Mouse (Mus musculus): ENCODE measurements around the gene Vmn1r211. TPM values are rescaled to one million over a fixed set of nuclear protein-coding genes. Genes with fewer than 3 reads are reported as not detected.
"Not testable (repeated sequence)": the region's sequence is repeated elsewhere in the genome, so short reads cannot be mapped to it uniquely, and the experiment has no call there.

The Vmn1r211 gene
- total RNA-seq (2015) (not detected in 2 replicates), total RNA-seq (2017) (not detected in 2 replicates)

DNA sequence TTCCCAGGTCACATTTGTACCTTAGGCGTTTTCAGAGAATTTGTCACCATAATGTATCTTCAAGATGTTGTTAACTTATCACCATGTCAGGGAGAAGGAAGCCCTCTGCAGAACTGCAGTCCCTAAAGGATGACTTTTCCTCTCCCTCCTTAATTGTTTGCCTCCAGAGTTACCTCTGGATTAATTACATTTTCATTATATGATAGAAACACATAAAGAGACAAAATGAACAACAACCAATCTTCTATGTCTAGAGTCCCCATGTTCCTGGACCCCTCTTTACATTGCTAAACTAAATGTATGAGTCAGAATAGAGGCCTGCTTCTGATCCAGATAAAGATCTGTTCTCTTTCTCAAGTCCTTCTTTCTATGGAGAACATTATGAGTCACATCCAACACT lies at the start of gene Vmn1r211:
TSS of gene Vmn1r211 (minus strand) at position 101 of the 400 bp plus-strand sequence.
- no peak for ATAC-seq (replicated peaks; ENCODE audit: poor library complexity)

DNA sequence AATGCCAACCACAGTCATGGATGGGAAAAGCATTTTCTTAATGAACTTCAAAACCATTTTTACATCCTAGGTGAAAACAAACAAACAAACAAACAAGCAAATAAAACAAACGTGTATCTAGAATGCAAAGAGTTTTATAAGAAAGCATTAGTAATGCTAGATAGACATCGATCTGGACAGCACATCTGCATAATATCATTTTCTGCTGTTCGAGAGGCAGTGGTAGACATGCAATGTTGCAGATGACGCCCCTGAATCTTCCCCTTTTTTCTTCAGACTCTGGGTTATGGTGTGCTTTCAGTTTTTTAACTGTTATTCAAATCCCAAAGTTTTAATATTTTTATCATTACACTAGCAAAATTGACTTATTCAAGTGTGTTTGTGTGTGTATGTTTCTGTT lies 26.7 kb upstream of the Vmn1r211 start, which contains the start of gene Vmn1r212:
TSS of gene Vmn1r212 (minus strand) at position 101 of the 400 bp plus-strand sequence.
- no peak for ATAC-seq (replicated peaks; ENCODE audit: poor library complexity)

DNA sequence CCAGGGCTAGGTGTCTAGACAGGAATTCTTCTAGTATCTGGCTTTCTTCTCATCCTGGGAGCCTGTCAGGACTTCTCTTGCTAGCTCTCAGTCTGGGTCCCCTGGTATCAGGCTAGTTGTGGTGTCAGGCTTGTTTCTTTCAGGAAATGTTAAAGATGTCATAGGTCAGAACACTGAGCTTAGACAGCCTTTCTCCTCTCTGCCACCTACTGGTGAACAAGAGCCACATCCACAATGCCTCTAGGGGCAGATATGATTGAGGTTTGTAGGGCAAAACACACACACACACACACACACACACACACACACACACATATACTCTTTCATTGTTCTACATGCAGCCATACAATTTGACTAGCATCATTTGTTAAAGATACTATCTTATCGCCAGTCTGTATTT lies 21.9 kb upstream of the Vmn1r211 start:
- no peak for ATAC-seq (replicated peaks; ENCODE audit: poor library complexity)

DNA sequence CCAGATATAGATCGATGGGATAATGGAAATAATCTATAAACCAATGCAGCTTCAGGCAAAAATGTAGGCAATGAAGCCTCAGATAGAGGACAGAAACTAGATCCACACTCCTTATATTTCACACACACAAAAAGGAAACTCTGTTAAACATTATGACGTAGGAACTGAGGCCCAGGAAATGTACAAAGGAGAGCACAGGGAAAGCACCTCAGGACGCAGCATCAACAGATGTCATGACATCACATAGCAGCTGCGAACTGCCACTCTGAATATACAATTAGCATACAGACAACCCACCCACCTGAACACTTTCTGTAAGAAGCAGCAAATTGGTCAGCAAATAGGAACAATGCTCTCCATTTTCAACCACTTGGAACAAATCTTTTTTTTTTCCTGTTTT lies 2.6 kb downstream of the Vmn1r211 start:
- no peak for ATAC-seq (replicated peaks; ENCODE audit: poor library complexity)

DNA sequence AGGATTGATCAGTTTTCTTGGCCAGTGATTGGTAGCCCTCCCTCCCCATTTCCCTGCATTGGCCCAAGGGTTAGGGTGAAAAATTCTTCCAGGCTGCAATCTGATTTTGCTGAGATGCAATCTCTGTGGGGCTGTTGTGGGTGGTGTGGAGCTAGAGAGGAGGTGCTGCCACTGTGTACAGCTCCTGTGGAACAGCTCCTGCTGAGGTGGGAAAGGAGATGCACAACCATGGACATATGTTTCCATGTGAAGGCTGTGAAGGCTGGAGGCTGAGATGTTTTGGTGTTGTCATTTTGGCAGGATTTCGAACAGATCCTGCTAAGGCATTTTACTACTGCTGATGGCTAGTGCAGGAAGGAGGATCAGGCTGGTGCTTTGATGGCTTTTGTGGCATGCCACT lies 10.6 kb downstream of the Vmn1r211 start:
- ATAC-seq (replicated peaks; ENCODE audit: poor library complexity) = no peak

DNA sequence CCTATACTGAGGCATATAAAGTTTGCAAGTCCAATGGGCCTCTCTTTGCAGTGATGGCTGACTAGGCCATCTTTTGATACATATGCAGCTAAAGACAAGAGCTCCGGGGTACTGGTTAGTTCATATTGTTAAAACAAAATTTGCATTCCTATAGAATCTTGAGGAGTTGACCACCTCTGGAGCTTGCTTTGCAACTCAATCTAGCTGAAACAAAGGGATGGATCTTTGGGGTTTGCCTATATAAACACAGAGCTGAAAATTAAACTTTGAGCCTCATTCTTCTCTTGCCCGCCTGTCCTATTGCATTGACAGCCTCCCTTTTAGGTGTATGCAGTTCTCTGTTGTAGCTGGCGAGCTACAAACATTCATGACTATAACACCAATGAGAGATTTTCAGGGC lies 13.1 kb downstream of the Vmn1r211 start:
- ATAC-seq (replicated peaks; ENCODE audit: poor library complexity) = not testable (repeated sequence)

DNA sequence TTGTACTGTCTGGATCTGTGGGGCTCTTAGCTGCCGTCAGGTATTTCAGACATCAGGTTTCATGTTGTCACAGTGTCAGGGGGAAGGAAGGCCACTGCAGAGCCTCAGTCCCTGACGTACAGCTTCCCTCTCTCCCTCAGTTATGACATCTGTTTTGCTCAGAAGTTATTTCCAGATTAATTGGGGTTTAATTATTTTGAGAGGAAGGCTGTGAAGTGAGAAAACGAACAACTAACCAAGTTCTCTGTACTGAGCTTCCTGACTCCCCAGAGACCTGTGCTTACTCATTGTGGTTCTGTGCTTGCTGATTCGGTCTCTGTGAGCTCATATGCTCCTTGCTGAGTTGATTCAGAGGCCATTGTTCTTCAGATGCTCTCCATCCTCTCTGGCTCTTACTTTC lies 26.1 kb downstream of the Vmn1r211 start, which contains the start of gene Vmn1r210:
TSS of gene Vmn1r210 (minus strand) at position 101 of the 400 bp plus-strand sequence.
- no peak for ATAC-seq (replicated peaks; ENCODE audit: poor library complexity)

DNA sequence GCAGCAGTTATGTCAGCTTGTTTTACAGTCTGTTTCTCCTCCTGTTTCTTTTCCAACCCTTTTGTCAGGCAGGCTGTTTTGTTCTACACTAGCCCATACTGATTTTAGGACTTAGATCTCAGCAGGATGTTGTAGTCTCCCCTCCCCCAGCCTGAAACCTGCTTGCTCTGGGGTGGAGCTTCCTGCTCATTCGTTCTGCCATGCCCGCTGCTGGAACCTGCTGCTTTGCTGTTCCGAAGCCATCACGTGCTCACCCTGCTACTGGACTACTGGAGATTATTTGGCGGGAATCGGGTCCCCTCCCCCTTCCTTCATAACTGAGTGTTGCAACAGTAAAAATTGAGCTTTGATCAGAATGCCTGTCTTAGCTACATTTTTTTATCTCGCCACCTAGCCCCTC lies 28.0 kb downstream of the Vmn1r211 start:
- not testable (repeated sequence) for ATAC-seq (replicated peaks; ENCODE audit: poor library complexity)

DNA sequence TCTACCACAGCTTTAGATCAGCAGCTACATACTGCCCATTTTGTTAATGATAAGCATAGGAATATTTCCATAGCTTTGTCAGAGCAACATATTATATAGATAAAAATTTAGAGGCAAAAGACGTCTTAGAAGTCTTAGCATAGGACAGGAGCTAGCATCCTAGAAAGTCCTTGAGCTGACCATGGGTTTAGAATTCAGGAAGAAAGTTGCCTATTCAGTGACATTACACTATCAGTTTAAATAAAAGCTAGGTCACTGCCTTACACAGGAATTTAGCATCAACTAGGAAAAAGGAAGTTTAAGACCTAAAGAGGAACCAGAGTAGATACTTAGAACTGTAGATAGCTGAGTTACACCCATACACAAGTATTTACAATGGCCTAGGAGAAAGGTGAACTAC lies 35.8 kb downstream of the Vmn1r211 start:
- ATAC-seq (replicated peaks; ENCODE audit: poor library complexity) = not testable (repeated sequence)

DNA sequence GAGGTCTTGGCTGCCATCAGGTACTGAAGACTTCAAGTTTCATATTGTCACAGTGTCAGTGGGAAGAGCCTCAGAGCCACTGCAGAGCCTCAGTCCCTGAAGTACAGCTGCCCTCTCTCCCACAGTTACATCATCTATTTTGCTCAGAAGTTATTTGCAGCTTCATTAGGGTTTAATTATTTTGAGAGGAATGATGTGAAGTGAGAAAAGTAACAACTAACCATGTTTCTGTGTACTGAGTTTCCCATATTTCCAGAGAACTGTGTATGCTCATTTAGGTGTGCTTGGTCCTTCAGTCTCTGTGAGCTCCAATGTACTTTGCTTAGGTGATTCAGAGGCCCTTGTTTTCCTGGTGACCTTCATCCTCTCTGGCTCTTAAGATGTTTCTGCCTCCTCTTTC lies 47.8 kb downstream of the Vmn1r211 start, which contains the start of gene Vmn1r209:
TSS of gene Vmn1r209 (minus strand) at position 101 of the 400 bp plus-strand sequence.
- ATAC-seq (replicated peaks; ENCODE audit: poor library complexity) = not testable (repeated sequence)

Other genes with a start within 250 kb of the Vmn1r211 start
- gene Vmn1r206, start 233.3 kb downstream of the Vmn1r211 start, total RNA-seq (2015) = not detected in 2 replicates
- not detected in 2 replicates for gene Vmn1r206, start 233.3 kb downstream of the Vmn1r211 start, total RNA-seq (2017)
- not detected in 2 replicates for gene Vmn1r207-ps, start 127.9 kb downstream of the Vmn1r211 start, total RNA-seq (2015)
- not detected in 2 replicates for gene Vmn1r207-ps, start 127.9 kb downstream of the Vmn1r211 start, total RNA-seq (2017)
- not detected in 2 replicates for gene Vmn1r208, start 80.2 kb downstream of the Vmn1r211 start, total RNA-seq (2015)
- gene Vmn1r208, start 80.2 kb downstream of the Vmn1r211 start, total RNA-seq (2017) = not detected in 2 replicates
- not detected in 2 replicates for gene Vmn1r209, start 47.9 kb downstream of the Vmn1r211 start, total RNA-seq (2015)
- gene Vmn1r209, start 47.9 kb downstream of the Vmn1r211 start, total RNA-seq (2017) = not detected in 2 replicates
- gene Vmn1r210, start 26.2 kb downstream of the Vmn1r211 start, total RNA-seq (2015) = not detected in 2 replicates
- gene Vmn1r210, start 26.2 kb downstream of the Vmn1r211 start, total RNA-seq (2017) = not detected in 2 replicates
- not detected in 2 replicates for gene Vmn1r212, start 26.6 kb upstream of the Vmn1r211 start, total RNA-seq (2015)
- not detected in 2 replicates for gene Vmn1r212, start 26.6 kb upstream of the Vmn1r211 start, total RNA-seq (2017)
- not detected in 2 replicates for gene Vmn1r213, start 150.1 kb upstream of the Vmn1r211 start, total RNA-seq (2015)
- gene Vmn1r213, start 150.1 kb upstream of the Vmn1r211 start, total RNA-seq (2017) = not detected in 2 replicates
- not detected in 2 replicates for gene Vmn1r214, start 172.9 kb upstream of the Vmn1r211 start, total RNA-seq (2015)
- not detected in 2 replicates for gene Vmn1r214, start 172.9 kb upstream of the Vmn1r211 start, total RNA-seq (2017)
- not detected in 2 replicates for gene Vmn1r215, start 210.5 kb upstream of the Vmn1r211 start, total RNA-seq (2015)
- gene Vmn1r215, start 210.5 kb upstream of the Vmn1r211 start, total RNA-seq (2017) = not detected in 2 replicates

Measured in megakaryocyte progenitor cell, adult 5-6 weeks (primary cell).